Mouse (Mus musculus) intestine, postnatal 0 days (tissue): ENCODE results near the gene Map4k4. TPM values are rescaled to one million over a fixed set of nuclear protein-coding genes. Genes with fewer than 3 reads are reported as not detected.

Experiments
- ATAC-seq: fragments of 200-750 bp; cut with Nextera tagmentation; 2 replicates; pipeline ENCODE4 v1.8.0; 2017; ENCODE audit warnings: mild to moderate bottlenecking, moderate TSS enrichment, moderate library complexity
- H3K27ac ChIP-seq: fragments of 300-500 bp; sonication (generic); 2 replicates; pipeline ENCODE4 v1.5.1; 2014; ENCODE audit warnings: mild to moderate bottlenecking, low read depth, low read length, moderate library complexity
- H3K27me3 ChIP-seq: fragments of 300-500 bp; sonication (generic); replicated peaks from 2 replicates; pipeline ENCODE4 v1.6.1; 2014; ENCODE audit warnings: low read length, mixed read lengths; ENCODE audit not compliant: control insufficient read depth, insufficient read depth
- H3K36me3 ChIP-seq: fragments of 300-500 bp; sonication (generic); 2 replicates; pipeline ENCODE4 v1.6.1; 2014; ENCODE audit warnings: mild to moderate bottlenecking, moderate library complexity; ENCODE audit not compliant: control insufficient read depth, insufficient read depth
- H3K4me1 ChIP-seq: fragments of 300-500 bp; sonication (generic); replicated peaks from 2 replicates; pipeline ENCODE4 v1.6.1; 2014; ENCODE audit warnings: antibody characterized with exemption, low read length, mixed read lengths; ENCODE audit not compliant: control insufficient read depth, insufficient read depth
- H3K4me2 ChIP-seq: fragments of 300-500 bp; sonication (generic); replicated peaks from 2 replicates; pipeline ENCODE4 v1.6.1; 2014; ENCODE audit warnings: low read depth, mild to moderate bottlenecking, moderate library complexity
- H3K4me3 ChIP-seq: fragments of 300-500 bp; sonication (generic); 2 replicates; pipeline ENCODE4 v1.5.1; 2014; ENCODE audit warnings: low read depth, low read length
- H3K9ac ChIP-seq: fragments of 300-500 bp; sonication (generic); 2 replicates; pipeline ENCODE4 v1.6.1; 2014; ENCODE audit warnings: mild to moderate bottlenecking, low read depth, low read length
- H3K9me3 ChIP-seq: fragments of 300-500 bp; sonication (generic); 2 replicates; pipeline ENCODE4 v1.6.1; 2016; ENCODE audit warnings: mixed run types; ENCODE audit not compliant: control insufficient read depth
- CTCF ChIP-seq: sonication (generic); IDR thresholded peaks from 2 replicates; pipeline ENCODE4 v1.5.1; 2016; ENCODE audit warnings: low read depth, mild to moderate bottlenecking, control low read depth, antibody characterized with exemption, moderate library complexity
- WGBS: fragments of 180-500 bp; shearing (Covaris S2); extraction: QIAGEN DNeasy Blood & Tissue Kit; methylation state at CpG from one replicate; pipeline ENCODE4 v1.1.7; 2014; 5-methylcytosine and 5-hydroxymethylcytosine counted together
- polyA plus RNA-seq: library from polyadenylated mRNA; unstranded; fragments of >200 nt; fragmentation: Nextera tagmentation; extraction: Ambion mirVana; gene quantifications from 2 replicates; pipeline ENCODE4 v1.2.1, GENCODE M21; 2015

Map4k4 gene
- polyA plus RNA-seq, 1 experiment from 2014 or later: 6.8 TPM

DNA sequence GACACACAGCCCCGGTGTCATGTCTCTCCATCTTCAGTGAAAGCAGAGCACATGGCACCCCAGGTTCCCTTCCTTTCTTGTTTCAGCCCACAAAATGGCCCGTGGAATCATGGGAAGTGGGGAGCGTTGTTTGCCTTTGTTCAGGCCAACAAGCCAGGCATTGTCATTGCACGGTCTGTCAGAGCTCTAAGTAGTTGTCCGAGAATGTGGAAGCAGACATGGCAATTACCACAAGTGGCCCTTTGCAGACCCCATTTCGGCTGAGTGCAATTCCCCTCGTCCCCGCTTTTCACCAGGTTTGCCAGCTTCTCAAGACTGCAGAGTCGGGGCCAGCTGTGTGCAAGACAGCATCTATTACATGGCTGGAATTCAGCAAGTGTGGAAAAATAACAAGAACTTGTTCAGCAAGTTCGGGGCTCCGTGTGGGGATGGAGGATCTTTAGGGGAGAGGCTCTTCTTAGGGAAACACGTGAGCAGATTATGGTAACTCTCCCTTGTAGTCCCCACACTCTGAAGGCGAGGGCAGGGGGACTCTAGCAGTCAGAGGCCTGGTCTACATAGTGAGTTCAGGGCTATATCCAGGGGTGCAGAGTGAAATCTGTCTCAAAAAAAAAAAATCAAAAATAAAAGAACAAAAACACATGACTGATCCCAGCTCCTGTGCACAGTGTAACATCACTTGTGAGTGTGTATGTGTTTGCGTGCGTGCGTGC, 15.8 kb upstream of the Map4k4 start:
- no peak for TF ChIP-seq CTCF
- Histone ChIP-seq H3K4me2 (no peak overlapping the region), H3K36me3 (no peaks in the 10 kb centered on the region), H3K4me1 (no peaks in the 10 kb centered on the region), H3K27ac (no peak overlapping the region), H3K4me3 (no peak overlapping the region), H3K27me3 (no peaks in the 10 kb centered on the region), H3K9me3 (no peaks in the 10 kb centered on the region), H3K9ac (no peak overlapping the region)
- 63% methylated on average over 16 of the region's 16 CpGs for WGBS
- no peak for ATAC-seq

DNA sequence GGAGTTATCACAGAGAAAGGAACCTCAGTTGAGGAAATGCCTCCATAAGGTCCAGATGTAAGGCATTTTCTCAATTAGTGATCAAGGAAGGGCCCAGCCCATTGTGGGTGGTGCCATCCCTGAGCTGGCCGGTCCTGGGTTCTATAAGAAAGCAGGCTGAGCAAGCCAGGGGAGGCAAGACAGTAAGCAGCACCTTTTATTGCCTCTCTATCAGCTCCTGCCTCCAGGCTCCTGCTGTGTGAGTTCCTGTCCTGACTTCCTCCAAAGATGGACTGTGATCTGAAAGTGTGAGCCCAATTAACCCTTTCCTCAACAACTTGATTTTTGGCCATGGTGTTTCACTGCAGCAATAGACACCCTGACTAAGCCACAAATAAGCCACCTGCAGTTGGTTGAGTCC, 12.7 kb upstream of the Map4k4 start:
- no peak for TF ChIP-seq CTCF
- no peaks in the 10 kb centered on the region for H3K27me3 ChIP-seq
- WGBS: 6% methylated on average over 1 of the region's 1 CpGs
- H3K36me3 ChIP-seq: no peaks in the 10 kb centered on the region
- no peak overlapping the region for H3K4me2 ChIP-seq
- H3K9ac ChIP-seq: no peak overlapping the region
- H3K4me1 ChIP-seq: no peaks in the 10 kb centered on the region
- ATAC-seq: peak; percentile 65
- H3K4me3 ChIP-seq: no peak overlapping the region
- no peaks in the 10 kb centered on the region for H3K9me3 ChIP-seq
- no peak overlapping the region for H3K27ac ChIP-seq

DNA sequence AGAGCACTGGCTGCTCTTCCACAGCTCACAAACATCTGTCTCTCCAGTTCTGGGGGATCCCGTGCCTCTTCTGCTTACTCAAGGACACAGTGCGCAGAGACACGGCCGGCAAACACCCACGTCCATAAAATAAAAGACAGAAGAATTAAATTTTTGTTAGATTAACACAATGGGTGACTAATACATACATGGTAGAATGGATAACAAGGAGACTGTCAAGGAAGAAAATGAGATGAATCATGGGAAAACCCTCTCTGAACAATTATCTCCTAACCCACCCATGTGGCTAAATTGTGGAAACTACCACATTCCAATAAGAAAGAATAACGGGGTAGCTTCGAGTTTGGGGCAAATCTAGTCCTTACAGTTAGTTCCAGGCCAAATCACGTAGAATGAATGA, 11.3 kb upstream of the Map4k4 start:
- Histone ChIP-seq H3K27me3 (no peaks in the 10 kb centered on the region), H3K36me3 (no peaks in the 10 kb centered on the region), H3K9ac (no peak overlapping the region), H3K4me1 (no peaks in the 10 kb centered on the region), H3K4me2 (no peak overlapping the region), H3K27ac (no peak overlapping the region), H3K4me3 (no peak overlapping the region), H3K9me3 (no peaks in the 10 kb centered on the region)
- WGBS: 81% methylated on average over 8 of the region's 8 CpGs
- no peak for TF ChIP-seq CTCF
- ATAC-seq: no peak

DNA sequence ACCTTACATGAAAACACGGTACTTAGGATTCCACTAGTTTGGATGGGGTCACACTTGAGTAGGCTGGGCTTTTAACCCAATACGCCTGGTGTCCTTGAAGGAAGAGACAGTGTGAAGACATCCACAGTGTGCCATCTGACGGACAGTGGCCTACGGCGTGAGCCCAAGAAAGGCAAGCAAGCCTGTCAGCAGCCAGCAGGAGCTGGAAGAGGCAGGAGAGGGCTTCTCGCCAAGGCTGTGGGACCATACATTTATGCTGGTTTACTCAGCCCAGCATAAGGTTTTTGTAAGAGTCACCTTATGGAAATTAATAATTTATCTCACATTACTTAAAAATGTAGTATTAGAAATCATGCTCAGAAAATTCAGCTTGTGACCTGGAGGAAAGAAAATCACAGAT, 10.7 kb upstream of the Map4k4 start:
- Histone ChIP-seq H3K4me3 (no peak overlapping the region), H3K27me3 (no peaks in the 10 kb centered on the region), H3K9ac (no peak overlapping the region), H3K27ac (no peak overlapping the region), H3K9me3 (no peaks in the 10 kb centered on the region), H3K36me3 (no peaks in the 10 kb centered on the region), H3K4me1 (no peaks in the 10 kb centered on the region), H3K4me2 (no peak overlapping the region)
- no peak for ATAC-seq
- 86% methylated on average over 6 of the region's 6 CpGs for WGBS
- no peak for TF ChIP-seq CTCF

DNA sequence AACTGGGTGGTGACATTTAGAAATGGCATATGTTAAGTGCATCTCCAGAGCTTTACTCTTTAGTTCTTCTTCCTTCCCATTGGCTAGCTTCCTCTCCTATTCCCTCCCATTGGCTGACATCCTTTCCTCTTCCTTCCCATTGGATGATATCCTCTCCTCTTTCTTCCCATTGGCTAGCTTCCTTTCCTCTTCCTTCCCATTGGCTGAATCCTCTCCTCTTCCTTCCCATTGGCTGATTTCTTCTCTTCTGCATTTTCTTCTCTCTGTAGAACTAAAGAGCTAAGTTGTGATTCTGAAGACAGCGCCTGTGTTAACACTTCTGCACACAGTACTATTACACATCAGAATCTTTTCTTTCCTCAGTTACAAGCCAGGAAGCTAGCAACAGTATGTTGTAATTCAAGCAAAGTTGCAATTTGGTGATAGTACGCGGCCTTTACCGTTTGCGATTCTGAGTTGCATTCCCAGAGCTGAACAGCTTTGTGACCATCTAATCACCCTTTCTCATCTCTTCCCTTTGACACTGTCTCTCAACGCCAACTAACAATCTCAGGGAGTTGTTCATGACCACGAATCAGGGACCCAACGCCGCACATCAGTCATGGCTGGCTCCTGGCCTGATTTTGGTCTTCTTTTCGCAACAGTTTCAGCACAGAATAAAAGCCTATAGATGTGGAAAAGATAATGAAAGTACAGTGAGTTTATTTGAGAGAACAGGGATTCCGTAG, 7.4 kb upstream of the Map4k4 start:
- H3K27ac ChIP-seq: no peak overlapping the region
- no peak for ATAC-seq
- 0 out of 2 replicates have a peak, but pooled peaks cover 4% of the 10 kb centered on the region for H3K4me1 ChIP-seq
- no peak for TF ChIP-seq CTCF
- no peaks in the 10 kb centered on the region for H3K9me3 ChIP-seq
- 94% methylated on average over 11 of the region's 11 CpGs for WGBS
- no peaks in the 10 kb centered on the region for H3K27me3 ChIP-seq
- H3K4me3 ChIP-seq: no peak overlapping the region
- H3K9ac ChIP-seq: no peak overlapping the region
- H3K4me2 ChIP-seq: no peak overlapping the region
- no peaks in the 10 kb centered on the region for H3K36me3 ChIP-seq

DNA sequence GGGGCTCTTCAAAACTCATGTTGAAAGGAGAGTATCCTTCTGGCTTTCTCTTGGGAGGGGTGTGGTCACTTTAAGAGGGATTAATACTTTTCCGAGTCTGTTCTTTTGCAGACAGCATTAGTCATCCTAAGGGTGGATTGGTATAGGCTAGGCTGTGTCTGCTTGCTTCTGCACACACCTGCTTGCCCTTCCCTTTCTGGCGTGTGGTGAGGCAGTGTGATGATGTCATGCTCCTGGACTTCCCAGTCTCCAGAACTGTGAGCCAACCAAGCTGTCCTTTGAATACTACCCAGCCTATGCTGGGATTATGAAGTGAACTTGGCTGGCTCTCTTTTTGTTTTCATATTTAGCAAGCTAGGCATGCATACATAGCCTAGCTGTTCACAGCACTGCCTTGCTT, 5.6 kb upstream of the Map4k4 start:
- H3K4me1 ChIP-seq: 0 out of 2 replicates have a peak, but pooled peaks cover 4% of the 10 kb centered on the region
- H3K4me3 ChIP-seq: no peak overlapping the region
- TF ChIP-seq CTCF: no peak
- no peak overlapping the region for H3K9ac ChIP-seq
- no peak overlapping the region for H3K27ac ChIP-seq
- H3K4me2 ChIP-seq: no peak overlapping the region; the same call in 1 of the 2 replicates
- peak; percentile 94 for ATAC-seq
- H3K9me3 ChIP-seq: no peaks in the 10 kb centered on the region
- H3K36me3 ChIP-seq: no peaks in the 10 kb centered on the region
- 10% methylated on average over 2 of the region's 2 CpGs for WGBS
- no peaks in the 10 kb centered on the region for H3K27me3 ChIP-seq
